Mouse (Mus musculus) left cerebral cortex, postnatal 14 days (tissue): ENCODE measurements around the gene Ccser1. TPM values are rescaled to one million over a fixed set of nuclear protein-coding genes. Genes with fewer than 3 reads are reported as not detected.
"Not testable (repeated sequence)": the region's sequence is repeated elsewhere in the genome, so short reads cannot be mapped to it uniquely, and the experiment has no call there.

Experiments used
- DNase-seq, 2 experiments: peaks; one replicate each; pipeline ENCODE4 v3.0.0; 2021 to 2022; ENCODE audit warnings: low spot score in 2 of 2, mixed read lengths in 1 of 2
- intact Hi-C: fragments of 180-260 bp; cut with DNase I; formaldehyde crosslinking; loops from one replicate; pipeline ENCODE4 v1.15.1; 2025
- total RNA-seq, 2 experiments: library from RNA; stranded (reverse); gene quantifications; 2 replicates each; pipeline ENCODE4 v1.2.3; 2021

Ccser1 gene
- total RNA-seq, 2 experiments from 2014 or later, result 24.8 to 30.4 TPM

- intact Hi-C loops, result no loop called here
- DNase-seq, result no peak
Measured at GRCm38 (mm10) chr6:61215705-61216104, 35.6 kb downstream of the Ccser1 start.

- intact Hi-C loops, result no loop called here
- no peak for DNase-seq
Measured at GRCm38 (mm10) chr6:61216514-61216913, 36.4 kb downstream of the Ccser1 start.

GRCm38 (mm10) chr6:61217717-61218116 lies 37.6 kb downstream of the Ccser1 start:
- DNase-seq, result no peak
- intact Hi-C loops, result no loop called here

- no peak for DNase-seq
- intact Hi-C loops, result no loop called here
Measured at GRCm38 (mm10) chr6:61223563-61223962, 43.4 kb downstream of the Ccser1 start.

- intact Hi-C loops, result no loop called here
- DNase-seq, result no peak
Measured at GRCm38 (mm10) chr6:61225302-61225701, 45.2 kb downstream of the Ccser1 start.

- DNase-seq, result no peak
- intact Hi-C loops, result no loop called here
Measured at GRCm38 (mm10) chr6:61230058-61230718, 50.1 kb downstream of the Ccser1 start.

- no peak for DNase-seq
- intact Hi-C loops, result no loop called here
Measured at GRCm38 (mm10) chr6:61233060-61233459, 52.9 kb downstream of the Ccser1 start.

- intact Hi-C loops, result no loop called here
Measured at GRCm38 (mm10) chr6:61233548-61234187, 53.5 kb downstream of the Ccser1 start.

GRCm38 (mm10) chr6:61240618-61241017 lies 60.5 kb downstream of the Ccser1 start:
- no peak for DNase-seq
- intact Hi-C loops, result no loop called here

More at GRCm38 (mm10) chr6:61233548-61234187, 53.5 kb downstream of the Ccser1 start:
- no peak for DNase-seq

- intact Hi-C loops, result no loop called here
Measured at GRCm38 (mm10) chr6:61242556-61242955, 62.4 kb downstream of the Ccser1 start.

GRCm38 (mm10) chr6:61246523-61246922 lies 66.4 kb downstream of the Ccser1 start:
- DNase-seq, result no peak
- intact Hi-C loops, result no loop called here

More at GRCm38 (mm10) chr6:61242556-61242955, 62.4 kb downstream of the Ccser1 start:
- no peak for DNase-seq

- no peak for DNase-seq
- intact Hi-C loops, result no loop called here
Measured at GRCm38 (mm10) chr6:61247842-61248472, 67.8 kb downstream of the Ccser1 start.

- DNase-seq, result no peak
- intact Hi-C loops, result no loop called here
Measured at GRCm38 (mm10) chr6:61248700-61249099, 68.6 kb downstream of the Ccser1 start.

GRCm38 (mm10) chr6:61251232-61251631 lies 71.1 kb downstream of the Ccser1 start:
- DNase-seq, result no peak
- intact Hi-C loops, result no loop called here

- intact Hi-C loops, result no loop called here
Measured at GRCm38 (mm10) chr6:61252912-61253311, 72.8 kb downstream of the Ccser1 start.

GRCm38 (mm10) chr6:61255874-61256273 lies 75.8 kb downstream of the Ccser1 start:
- intact Hi-C loops, DNase-seq: not testable (repeated sequence)

More at GRCm38 (mm10) chr6:61252912-61253311, 72.8 kb downstream of the Ccser1 start:
- no peak for DNase-seq

- DNase-seq, result no peak
- intact Hi-C loops, result no loop called here
Measured at GRCm38 (mm10) chr6:61258847-61259634, 78.9 kb downstream of the Ccser1 start.

- DNase-seq, result no peak
- intact Hi-C loops, result no loop called here
Measured at GRCm38 (mm10) chr6:61261381-61261780, 81.3 kb downstream of the Ccser1 start.

- DNase-seq, result no peak
- intact Hi-C loops, result no loop called here
Measured at GRCm38 (mm10) chr6:61262448-61262847, 82.3 kb downstream of the Ccser1 start.

- intact Hi-C loops, result no loop called here
Measured at GRCm38 (mm10) chr6:61263291-61263690, 83.2 kb downstream of the Ccser1 start.

More at GRCm38 (mm10) chr6:61263291-61263690, 83.2 kb downstream of the Ccser1 start:
- DNase-seq, result no peak
